Mouse (Mus musculus) lung, adult 2 months (tissue): Measurements from ENCODE around the gene Sbno2. TPM values are rescaled to one million over a fixed set of nuclear protein-coding genes. Genes with fewer than 3 reads are reported as not detected.
A peak's percentile ranks its signal among the peaks of the same experiment; 100 is the strongest.

Source experiments
- DNase-seq: peaks from one replicate; pipeline ENCODE4 v3.0.0; 2022
- H3K4me1 ChIP-seq: fragments of 200-500 bp; 2 replicates; pipeline ENCODE4 v1.6.1; 2011; ENCODE audit warnings: low read length; ENCODE audit not compliant: control insufficient read depth, insufficient read depth
- H3K4me3 ChIP-seq: fragments of 200-500 bp; replicated peaks from 2 replicates; pipeline ENCODE3; 2011; ENCODE audit warnings: low read depth, mild to moderate bottlenecking, control low read depth, low read length; ENCODE audit errors: extremely low read depth
- CTCF ChIP-seq: fragments of 200-500 bp; IDR thresholded peaks from 2 replicates; pipeline ENCODE4 v1.5.1; 2011; ENCODE audit warnings: mild to moderate bottlenecking, low read length, control low read depth; ENCODE audit not compliant: insufficient read depth
- POLR2A ChIP-seq: fragments of 200-500 bp; IDR thresholded peaks from 2 replicates; pipeline ENCODE4 v1.6.1; 2011; ENCODE audit warnings: low read depth, mild to moderate bottlenecking, control low read depth, low read length, borderline replicate concordance; ENCODE audit errors: extremely low read depth
- WGBS: fragments of 180-500 bp; shearing (Covaris S2); methylation state at CpG from one replicate; pipeline ENCODE4 v1.1.7; 2018; 5-methylcytosine and 5-hydroxymethylcytosine counted together
- polyA plus RNA-seq: library from polyadenylated mRNA; depleted of rRNA; stranded (reverse); fragments of >200 nt; gene quantifications from 2 replicates; pipeline ENCODE4 v1.2.3, GENCODE M21; 2012

Sbno2 gene
- polyA plus RNA-seq, 1 experiment: 85.8 TPM

DNA sequence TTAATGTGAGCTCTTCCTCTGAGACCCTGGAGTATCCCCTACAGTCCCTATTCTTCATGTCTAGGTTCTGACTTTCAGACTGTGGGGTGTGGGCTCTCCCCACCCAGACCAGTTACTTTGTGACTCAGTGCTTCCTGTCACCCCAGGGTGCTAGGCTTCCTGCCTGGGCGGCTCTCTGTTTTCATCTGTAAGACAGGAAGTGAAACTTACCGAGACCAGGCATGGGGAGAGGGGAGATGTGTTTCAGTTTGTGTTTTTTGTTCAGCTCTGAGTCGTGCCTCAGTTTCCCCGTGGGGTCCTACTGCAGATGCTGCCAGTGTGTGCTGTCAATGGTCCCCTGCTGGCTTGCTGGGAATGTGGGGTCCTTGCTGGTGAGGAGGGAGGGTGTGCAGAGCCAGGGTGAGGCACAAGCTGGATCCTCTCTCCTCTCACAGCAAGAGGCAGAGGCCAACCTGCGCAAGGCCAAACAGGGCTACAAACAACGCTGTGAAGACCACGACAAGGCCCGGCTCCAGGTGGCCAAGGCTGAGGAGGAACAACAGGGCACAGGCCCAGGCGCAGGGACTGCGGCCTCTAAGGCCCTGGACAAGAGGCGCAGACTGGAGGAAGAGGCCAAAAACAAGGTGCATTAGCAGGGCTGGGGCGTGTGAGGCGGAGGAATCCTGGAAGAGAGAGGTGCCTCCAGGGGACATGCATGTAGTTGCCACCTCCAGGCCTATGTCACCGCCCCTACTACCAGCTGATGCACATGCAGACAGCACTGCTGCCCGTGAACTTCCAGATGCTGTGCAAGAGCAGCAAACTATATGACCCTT is 80.9 kb downstream of the Sbno2 start:
- Histone ChIP-seq H3K4me3 (no peak overlapping the region), H3K4me1 (peaks cover 14% of the 10 kb centered on the region)
- DNase-seq: no peak
- TF ChIP-seq POLR2A (no peak; the same call in 1 of the 2 replicates), CTCF (no peak)
- WGBS: 63% methylated on average over 15 of the region's 15 CpGs

DNA sequence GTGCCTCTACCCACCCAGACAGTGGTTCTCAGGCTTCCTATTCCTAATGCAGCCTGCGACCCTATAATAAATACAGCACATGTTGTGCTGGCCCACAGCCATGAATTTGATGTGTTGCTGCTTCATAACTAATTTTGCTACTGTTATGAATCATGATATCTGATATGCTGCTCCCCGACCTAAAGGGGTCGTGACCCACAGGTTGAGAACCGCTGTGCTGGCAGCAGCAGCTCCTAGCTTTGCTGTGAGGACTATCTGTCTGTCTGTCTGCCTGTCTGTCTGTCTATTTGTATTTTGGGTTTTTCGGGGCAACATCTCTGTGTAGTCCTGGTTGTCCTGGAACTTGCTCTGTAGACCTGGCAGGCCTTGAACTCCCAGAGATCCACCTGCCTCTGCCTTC is 81.6 kb downstream of the Sbno2 start:
- no peak for DNase-seq
- TF ChIP-seq POLR2A (no peak), CTCF (no peak)
- Histone ChIP-seq H3K4me3 (no peak overlapping the region), H3K4me1 (peaks cover 18% of the 10 kb centered on the region)
- 54% methylated on average over 5 of the region's 5 CpGs for WGBS

DNA sequence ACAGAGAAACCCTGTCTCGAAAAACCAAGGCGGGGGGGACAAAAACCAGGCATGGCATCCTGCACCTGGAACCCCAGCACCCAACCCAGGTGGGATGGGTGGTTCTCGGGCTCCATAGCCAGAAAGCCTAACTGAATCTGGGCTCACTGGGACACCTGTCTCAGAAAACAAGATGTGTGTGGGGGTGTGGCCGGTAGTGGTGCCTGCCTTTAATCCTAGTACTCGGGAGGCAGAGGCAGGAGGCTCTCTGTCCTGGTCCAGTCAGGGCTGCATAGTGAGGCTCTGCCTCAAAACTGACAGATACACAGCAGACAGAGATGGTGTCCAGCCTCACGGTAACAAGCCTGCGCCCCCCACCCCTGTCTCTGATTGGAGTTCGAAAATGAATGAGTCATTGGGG is 82.6 kb downstream of the Sbno2 start:
- peaks cover 23% of the 10 kb centered on the region for H3K4me1 ChIP-seq
- no peak for DNase-seq
- WGBS: 93% methylated on average over 8 of the region's 8 CpGs
- no peak for TF ChIP-seq POLR2A
- TF ChIP-seq CTCF: no peak
- H3K4me3 ChIP-seq: no peak overlapping the region

DNA sequence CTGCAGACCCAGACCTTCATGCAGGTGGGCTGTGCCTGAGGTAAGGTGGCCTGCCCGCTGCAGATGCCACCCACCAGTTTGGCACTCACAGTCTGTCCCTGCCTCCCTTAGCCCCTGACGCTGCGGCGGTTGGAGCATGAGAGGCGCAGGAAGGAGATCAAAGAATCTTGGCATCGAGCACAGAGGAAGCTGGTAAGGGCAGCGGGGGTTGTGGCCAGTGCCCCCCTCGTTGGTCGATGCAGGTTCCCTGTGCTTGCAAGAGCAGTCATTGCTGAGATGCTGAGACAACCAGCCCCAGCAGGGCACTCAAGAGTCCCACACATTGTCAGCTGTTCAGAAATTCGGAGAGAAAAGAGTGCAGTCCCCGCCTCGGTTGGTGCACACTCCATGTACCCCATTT is 83.2 kb downstream of the Sbno2 start:
- Histone ChIP-seq H3K4me1 (peaks cover 24% of the 10 kb centered on the region), H3K4me3 (no peak overlapping the region)

DNA sequence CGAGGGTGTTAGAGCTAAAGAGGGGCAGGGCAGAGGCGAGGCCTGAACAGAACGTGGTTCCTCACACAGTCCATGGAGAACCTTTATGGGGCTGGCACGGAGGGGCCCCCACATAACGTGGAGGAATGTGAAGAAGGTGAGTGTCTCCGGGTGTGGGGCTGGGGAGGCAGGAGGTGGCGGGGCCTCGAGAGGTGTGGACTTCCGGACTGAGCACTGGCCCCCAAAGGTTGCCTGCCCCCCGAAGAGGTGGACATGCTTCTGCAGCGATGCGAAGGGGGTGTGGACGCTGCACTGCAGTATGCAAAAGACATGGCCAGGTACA is 84.1 kb downstream of the Sbno2 start:
- TF ChIP-seq CTCF (no peak), POLR2A (no peak)
- no peak for DNase-seq
- 86% methylated on average over 13 of the region's 13 CpGs for WGBS
- peaks cover 25% of the 10 kb centered on the region for H3K4me1 ChIP-seq
- no peak overlapping the region for H3K4me3 ChIP-seq

More for the DNA sequence above, 83.2 kb downstream of the Sbno2 start:
- WGBS: 66% methylated on average over 12 of the region's 12 CpGs
- no peak for DNase-seq
- TF ChIP-seq CTCF (no peak), POLR2A (no peak)

DNA sequence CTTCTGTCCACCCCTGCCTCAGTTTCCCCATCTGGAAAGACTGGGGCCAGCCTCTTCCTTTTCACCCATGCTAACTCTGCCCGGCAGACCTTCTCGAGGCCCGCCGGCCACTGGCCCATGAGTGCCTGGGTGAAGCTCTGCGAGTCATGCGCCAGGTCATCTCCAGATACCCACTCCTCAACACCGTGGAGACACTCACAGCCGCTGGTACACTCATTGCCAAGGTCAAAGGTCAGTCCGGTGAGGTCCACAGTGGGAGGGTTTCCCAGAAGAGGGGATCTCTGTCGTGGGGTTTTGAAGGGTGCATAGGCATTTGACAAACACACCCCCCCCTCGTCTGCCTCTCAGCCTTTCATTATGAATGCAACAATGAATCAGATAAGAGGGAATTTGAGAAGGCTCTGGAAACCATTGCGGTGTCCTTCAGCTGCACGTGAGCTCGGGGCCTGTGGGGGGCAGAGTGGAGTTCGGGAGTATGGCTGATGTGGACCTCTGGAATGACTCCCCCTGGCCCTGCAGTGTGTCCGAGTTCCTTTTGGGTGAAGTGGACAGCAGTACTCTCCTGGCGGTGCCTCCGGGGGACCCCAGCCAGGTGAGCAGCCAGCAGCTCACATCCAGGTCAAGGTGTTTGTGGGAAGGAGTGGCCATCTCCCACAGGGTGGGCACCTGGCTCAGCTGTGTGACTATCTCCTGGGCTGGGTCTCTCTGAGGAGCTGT is 84.6 kb downstream of the Sbno2 start:
- TF ChIP-seq POLR2A (no peak), CTCF (no peak)
- no peak for DNase-seq
- WGBS: 77% methylated on average over 18 of the region's 18 CpGs
- no peak overlapping the region for H3K4me3 ChIP-seq
- peaks cover 25% of the 10 kb centered on the region for H3K4me1 ChIP-seq

DNA sequence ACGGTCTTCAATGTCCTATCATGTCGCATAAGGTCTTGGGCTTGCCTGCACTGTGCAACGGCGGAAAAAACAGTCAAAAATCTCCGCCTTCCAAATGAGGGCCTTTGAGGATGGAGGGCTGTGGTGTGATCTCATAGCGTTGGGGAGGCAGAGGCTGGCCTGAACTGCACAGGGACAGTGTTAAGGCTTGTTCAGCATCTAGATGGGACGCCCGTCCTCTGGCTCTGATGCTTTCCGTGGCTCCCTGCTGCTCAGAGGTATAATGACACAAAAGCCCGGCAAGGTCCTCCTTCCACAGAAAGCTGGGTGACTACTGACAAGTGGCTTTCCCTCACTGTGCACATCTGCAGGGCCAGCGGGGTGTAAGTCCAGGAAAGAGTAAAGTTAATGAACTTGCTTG is 85.2 kb downstream of the Sbno2 start:
- no peak overlapping the region for H3K4me3 ChIP-seq
- 62% methylated on average over 11 of the region's 11 CpGs for WGBS
- TF ChIP-seq POLR2A (no peak), CTCF (no peak)
- H3K4me1 ChIP-seq: peaks cover 22% of the 10 kb centered on the region
- DNase-seq: no peak

DNA sequence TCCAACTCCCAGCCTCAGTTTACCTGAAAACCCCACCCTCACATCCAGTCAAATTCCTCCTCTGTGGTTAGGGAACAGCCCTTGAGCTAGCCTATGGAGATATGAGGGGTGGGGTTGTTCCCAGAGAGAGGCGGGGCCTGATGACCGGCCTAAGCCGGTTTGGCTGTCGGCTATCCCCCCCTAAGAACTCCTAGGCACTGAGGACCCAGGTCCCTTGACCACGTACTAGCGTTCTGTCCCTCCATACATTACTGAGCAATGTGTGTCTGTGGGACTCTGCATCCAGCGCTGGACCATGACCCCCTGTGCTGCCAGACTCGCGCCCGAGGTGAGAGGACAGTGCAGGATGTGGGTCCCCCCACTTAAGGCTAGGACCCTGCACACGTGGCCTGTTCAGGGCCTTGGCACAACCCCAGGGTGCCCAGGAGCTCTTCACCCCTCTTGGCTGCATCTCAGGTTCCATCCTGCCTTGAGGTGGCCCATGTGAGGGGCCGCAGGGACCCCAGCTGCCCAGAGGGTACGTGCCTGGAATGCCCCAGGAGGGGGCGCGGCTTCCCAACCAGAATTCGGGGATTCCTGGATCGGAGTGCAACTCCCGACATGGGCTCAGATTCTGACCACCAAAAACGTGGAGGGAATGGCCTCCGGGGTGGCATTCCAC is 85.8 kb downstream of the Sbno2 start:
- peak; percentile 28 for DNase-seq
- WGBS: 51% methylated on average over 20 of the region's 20 CpGs
- H3K4me1 ChIP-seq: peaks cover 21% of the 10 kb centered on the region
- TF ChIP-seq CTCF (no peak), POLR2A (no peak)
- H3K4me3 ChIP-seq: no peak overlapping the region

DNA sequence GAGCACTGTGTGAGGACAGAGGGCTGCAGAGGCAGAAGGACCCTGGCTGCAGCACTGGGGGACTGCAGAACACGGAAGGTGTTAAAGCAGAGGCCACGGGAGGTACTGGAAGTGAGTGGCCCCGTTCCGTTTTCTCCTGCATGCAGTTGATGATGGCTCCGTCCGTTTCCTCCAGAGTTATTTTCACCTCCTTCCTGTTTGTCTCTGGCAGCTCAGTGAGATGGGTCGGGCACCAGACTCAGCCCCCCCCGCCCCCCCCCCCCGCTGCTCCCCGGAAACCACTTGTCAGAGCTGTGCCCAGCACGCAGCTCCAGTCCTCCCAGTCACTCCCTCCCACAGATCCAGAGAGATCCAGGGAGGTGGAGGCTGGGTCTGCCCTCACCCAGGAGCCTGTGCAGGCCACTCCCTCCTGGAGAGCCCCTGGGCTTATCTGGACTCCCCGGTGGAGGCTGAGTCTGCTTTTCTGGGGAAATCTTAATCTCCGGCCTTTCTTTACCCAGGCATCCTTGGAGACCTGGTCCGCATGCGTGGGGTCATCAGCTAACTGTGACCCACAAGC is 86.6 kb downstream of the Sbno2 start:
- H3K4me1 ChIP-seq: peaks cover 17% of the 10 kb centered on the region
- DNase-seq: peak; percentile 51
- TF ChIP-seq CTCF (no peak), POLR2A (peak; percentile 41; the same call in 1 of the 2 replicates)
- 4% methylated on average over 14 of the region's 15 CpGs for WGBS
- H3K4me3 ChIP-seq: peak overlapping the region; percentile 38

DNA sequence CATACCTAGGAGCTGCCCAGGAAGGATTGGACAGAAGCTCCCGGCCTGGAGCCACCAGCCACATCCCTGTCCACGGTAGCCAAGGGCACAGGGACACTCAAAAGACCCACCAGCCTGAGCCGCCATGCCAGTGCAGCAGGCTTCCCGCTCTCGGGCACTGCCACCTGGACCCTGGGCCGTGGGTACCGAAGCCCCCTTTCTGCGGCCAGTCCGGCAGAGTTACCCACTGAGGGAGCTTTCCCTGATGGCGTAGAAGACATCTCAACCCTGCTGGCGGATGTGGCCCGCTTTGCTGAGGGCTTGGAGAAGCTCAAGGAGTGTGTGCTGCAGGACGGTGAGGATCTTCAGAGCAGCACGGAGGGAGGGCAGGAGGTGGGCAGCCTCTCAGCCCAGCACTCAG is 87.6 kb downstream of the Sbno2 start:
- TF ChIP-seq POLR2A (no peak), CTCF (no peak)
- peak overlapping the region; percentile 19 for H3K4me3 ChIP-seq
- peak; percentile 31 for DNase-seq
- 73% methylated on average over 14 of the region's 14 CpGs for WGBS
- peaks cover 17% of the 10 kb centered on the region for H3K4me1 ChIP-seq
